Mouse (Mus musculus): ENCODE measurements around the gene Snx15.

DNA sequence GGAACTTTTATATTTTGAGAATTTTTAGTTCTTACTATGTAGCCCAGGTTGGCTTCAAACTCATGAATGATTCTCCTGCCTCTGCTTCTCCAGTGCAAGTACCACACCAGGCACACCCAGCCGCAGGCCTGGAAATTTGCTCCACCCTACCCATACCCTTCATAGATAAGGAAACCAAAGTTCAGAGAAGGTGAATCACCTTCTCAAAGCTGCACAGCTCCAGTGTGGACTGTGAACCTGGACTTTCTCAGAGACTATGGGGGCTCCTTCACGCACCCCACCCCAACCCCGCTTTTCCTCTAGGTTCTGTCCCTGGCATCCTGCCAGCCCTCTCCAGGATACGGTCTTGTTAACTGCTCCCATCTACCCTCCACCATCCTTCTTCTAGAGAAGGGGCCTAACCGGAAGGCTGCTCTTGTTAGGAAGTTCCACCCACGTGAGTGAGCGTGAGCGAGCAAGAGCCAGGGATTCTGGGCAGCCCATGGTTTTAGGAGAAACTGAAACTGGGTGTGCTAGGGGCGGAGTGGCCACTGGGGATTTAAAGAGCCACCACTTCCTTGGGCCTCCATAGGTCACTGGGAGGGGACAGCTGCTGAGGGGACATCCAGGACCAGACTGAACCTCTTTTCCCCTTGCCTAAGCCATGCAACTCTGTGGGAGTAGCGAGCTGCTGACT is 35.9 kb upstream of the Snx15 start:
- TF ChIP-seq CTCF (IDR thresholded peaks at IDR 0.05; ENCODE audit: low read depth, low read length) (no peak), TAL1 (conservative IDR thresholded peaks at IDR 0.05; ENCODE audit: low read depth, low read length) (no peak), POLR2AphosphoS5 (IDR thresholded peaks at IDR 0.05; ENCODE audit: insufficient replicate concordance, low read depth, low read length) (no peak), GATA1 (IDR thresholded peaks at IDR 0.05; ENCODE audit: borderline replicate concordance, low read length) (no peak), GATA2 (IDR thresholded peaks at IDR 0.05; ENCODE audit: borderline replicate concordance, low read depth, low read length) (no peak)
